Mouse (Mus musculus) myocyte (in vitro differentiated cells): ENCODE measurements around the gene Tmbim1.

Experiments used
- CEBPB ChIP-seq: IDR thresholded peaks from 2 replicates; pipeline ENCODE4 v1.6.1; 2011; ENCODE audit warnings: mild to moderate bottlenecking, moderate library complexity; ENCODE audit not compliant: poor library complexity, insufficient read depth, severe bottlenecking
- POLR2A ChIP-seq: IDR thresholded peaks from one replicate; pipeline ENCODE4 v1.6.1; 2011; ENCODE audit warnings: low read depth, mild to moderate bottlenecking, control low read depth, moderate library complexity; ENCODE audit not compliant: insufficient read length
- TCF12 ChIP-seq: IDR thresholded peaks from one replicate; pipeline ENCODE4 v1.6.1; 2011; ENCODE audit warnings: mild to moderate bottlenecking, control low read depth; ENCODE audit not compliant: poor library complexity, insufficient read depth, severe bottlenecking
- TCF3 ChIP-seq: IDR thresholded peaks from one replicate; pipeline ENCODE4 v1.6.1; 2011; ENCODE audit warnings: low read depth, control low read depth; ENCODE audit not compliant: insufficient read length

DNA sequence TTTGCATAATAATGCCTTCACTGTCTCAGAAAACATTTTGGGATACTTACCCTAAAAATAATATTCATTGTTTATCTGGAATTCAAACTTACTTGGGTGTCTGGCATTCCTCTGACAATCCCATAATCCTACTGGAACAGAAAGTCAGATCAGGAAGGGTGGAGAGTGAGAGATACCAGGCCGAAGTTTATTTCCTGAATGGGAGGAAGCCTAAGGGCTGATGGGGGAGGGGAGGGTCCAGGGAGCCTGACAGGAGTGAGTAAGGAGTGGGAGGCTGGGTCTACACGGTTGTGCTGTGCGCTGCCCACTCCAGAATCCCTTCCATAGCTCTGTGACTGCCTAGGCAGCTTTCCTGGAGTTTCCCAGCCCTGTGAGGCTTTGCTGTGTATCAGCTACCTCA is 4.3 kb upstream of the Tmbim1 start:
- TF ChIP-seq POLR2A: no peak
- no peak for TF ChIP-seq CEBPB
- TF ChIP-seq TCF3: no peak
- TF ChIP-seq TCF12: no peak
